Mouse (Mus musculus) embryonic fibroblast, embryonic 13.5 days (primary cell): ENCODE measurements around the gene Odf3. TPM values are rescaled to one million over a fixed set of nuclear protein-coding genes. Genes with fewer than 3 reads are reported as not detected.

ENCODE experiments used
- H3K27ac ChIP-seq: 2 replicates; pipeline ENCODE4 v1.5.1; 2012; ENCODE audit warnings: low read length, control low read depth, inconsistent platforms; ENCODE audit not compliant: insufficient read depth
- H3K4me1 ChIP-seq: 2 replicates; pipeline ENCODE4 v1.6.1; 2011; ENCODE audit warnings: low read length; ENCODE audit not compliant: control insufficient read depth, insufficient read depth
- H3K4me3 ChIP-seq: 2 replicates; pipeline ENCODE4 v1.5.1; 2011; ENCODE audit warnings: mild to moderate bottlenecking, control low read depth, low read length; ENCODE audit not compliant: insufficient read depth
- CTCF ChIP-seq: IDR thresholded peaks from 2 replicates; pipeline ENCODE4 v1.5.1; 2011; ENCODE audit warnings: mild to moderate bottlenecking, control low read depth, low read length, moderate library complexity, borderline replicate concordance; ENCODE audit not compliant: insufficient read depth
- POLR2A ChIP-seq: IDR thresholded peaks from 2 replicates; pipeline ENCODE4 v1.6.1; 2011; ENCODE audit warnings: low read depth, mild to moderate bottlenecking, control low read depth, low read length, moderate library complexity
- polyA plus RNA-seq: library from polyadenylated mRNA; stranded (reverse); fragments of >200 nt; gene quantifications from 2 replicates; pipeline ENCODE4 v1.2.4, GENCODE M21; 2011; ENCODE audit warnings: low read depth; ENCODE audit not compliant: missing spikeins, insufficient read length

Odf3 gene
- polyA plus RNA-seq, 1 experiment, result not detected

DNA sequence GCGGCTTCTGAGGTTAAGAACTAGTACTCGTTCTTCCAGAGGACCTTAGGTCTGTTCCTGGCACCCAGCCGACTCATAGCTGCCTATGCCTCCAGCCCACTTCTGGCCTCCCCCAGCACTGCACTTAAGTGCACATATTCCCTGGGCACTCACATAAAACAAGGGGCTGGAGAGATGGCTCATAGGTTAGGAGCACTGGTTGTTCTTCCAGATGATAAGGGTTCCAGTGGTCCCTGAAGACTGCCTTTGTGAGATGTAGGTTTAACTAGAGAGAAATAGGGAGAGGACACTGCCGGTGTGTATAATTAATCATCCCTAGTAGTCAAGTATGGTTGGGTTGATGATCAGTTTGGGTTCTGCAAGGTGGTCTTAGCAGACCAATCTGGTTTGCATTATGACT, 24.9 kb upstream of the Odf3 start:
- H3K27ac ChIP-seq, result no peak overlapping the region
- TF ChIP-seq CTCF (no peak), POLR2A (no peak)

GRCm38 (mm10) chr7:140828171-140828881, 19.3 kb upstream of the Odf3 start:
- no peak overlapping the region for H3K4me3 ChIP-seq
- no peak overlapping the region for H3K27ac ChIP-seq
- H3K4me1 ChIP-seq, result no peaks in the 10 kb centered on the region
- TF ChIP-seq CTCF (no peak), POLR2A (no peak)

More for the DNA sequence above, 24.9 kb upstream of the Odf3 start:
- no peak overlapping the region for H3K4me3 ChIP-seq
- no peaks in the 10 kb centered on the region for H3K4me1 ChIP-seq

DNA sequence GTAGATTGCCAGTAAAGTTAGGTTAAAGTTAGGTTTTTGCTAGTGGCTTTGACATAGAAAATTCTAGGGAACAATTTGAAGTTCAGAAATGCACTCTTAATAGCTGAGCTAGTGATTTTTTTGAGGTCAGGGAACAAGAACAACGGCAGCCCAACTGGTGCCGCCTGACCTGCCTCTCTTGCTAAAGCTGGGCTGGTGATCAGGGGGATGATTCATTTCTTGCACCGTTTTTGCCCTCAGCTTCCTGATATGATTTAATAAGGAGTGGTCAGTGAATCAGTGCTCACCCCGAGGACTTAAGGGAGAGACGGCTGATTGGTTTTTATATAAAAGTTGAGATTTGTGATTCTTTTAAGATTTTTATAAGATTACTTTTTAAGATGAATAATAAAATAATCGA, 16.2 kb upstream of the Odf3 start:
- no peaks in the 10 kb centered on the region for H3K4me1 ChIP-seq
- no peak overlapping the region for H3K27ac ChIP-seq
- TF ChIP-seq POLR2A (no peak), CTCF (no peak)
- H3K4me3 ChIP-seq, result no peak overlapping the region

- Histone ChIP-seq H3K4me3 (no peak overlapping the region), H3K27ac (no peak overlapping the region), H3K4me1 (no peaks in the 10 kb centered on the region)
- no peak for TF ChIP-seq CTCF
- TF ChIP-seq POLR2A, result no peak
Observed at GRCm38 (mm10) chr7:140833341-140833740, 14.3 kb upstream of the Odf3 start.

DNA sequence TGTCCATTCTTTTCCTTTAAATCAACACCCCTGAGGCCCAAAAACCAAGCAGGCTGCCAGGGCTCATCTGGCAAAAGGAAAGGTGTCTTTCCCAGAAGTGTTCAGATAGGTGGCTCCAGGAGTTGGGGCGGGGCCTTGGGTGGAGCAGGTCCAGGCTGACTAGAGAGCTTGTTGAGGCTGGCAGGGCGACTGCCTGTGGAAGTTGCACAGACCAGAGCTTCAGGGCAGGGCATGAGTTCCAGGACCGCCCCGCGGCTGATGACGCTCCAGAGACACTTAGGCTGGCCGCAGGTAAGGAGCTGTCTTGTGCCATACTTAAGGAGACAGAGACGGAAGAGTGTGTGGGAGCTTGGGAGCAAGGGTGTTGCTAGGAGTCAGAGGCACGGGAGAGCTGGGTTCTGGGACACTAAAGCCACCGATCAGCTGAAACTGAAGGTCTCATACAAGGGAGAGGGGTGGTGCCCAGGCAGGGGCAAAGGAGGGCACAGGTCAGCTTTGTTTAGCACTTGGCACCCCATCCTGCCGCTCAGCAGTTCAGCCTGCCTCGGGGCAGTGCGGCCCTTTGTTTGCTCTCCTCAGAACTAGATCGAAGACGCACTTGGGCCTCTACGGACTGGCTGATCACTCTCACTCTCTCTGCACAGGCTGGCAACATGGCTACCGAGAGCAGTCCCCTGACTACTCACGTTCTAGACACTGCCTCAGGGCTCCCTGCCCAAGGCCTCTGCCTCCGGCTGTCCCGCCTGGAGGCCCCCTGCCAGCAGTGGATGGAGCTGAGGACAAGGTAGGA, 12.4 kb upstream of the Odf3 start, which contains the start of gene Urah:
Gene Urah, plus strand, starts transcription at position 51 of the 790 bp plus-strand sequence.
- no peaks in the 10 kb centered on the region for H3K4me1 ChIP-seq
- H3K27ac ChIP-seq, result no peak within 1 kb of the TSS
- TF ChIP-seq CTCF, result no peak
- TF ChIP-seq POLR2A, result no peak
- no peak within 1 kb of the TSS for H3K4me3 ChIP-seq

GRCm38 (mm10) chr7:140835758-140836087, 11.9 kb upstream of the Odf3 start:
- TF ChIP-seq POLR2A (no peak), CTCF (no peak)

GRCm38 (mm10) chr7:140836243-140837115, 11.1 kb upstream of the Odf3 start:
- H3K27ac ChIP-seq, result no peak overlapping the region
- TF ChIP-seq POLR2A (no peak), CTCF (no peak)
- H3K4me3 ChIP-seq, result no peak overlapping the region
- no peaks in the 10 kb centered on the region for H3K4me1 ChIP-seq

More at GRCm38 (mm10) chr7:140835758-140836087, 11.9 kb upstream of the Odf3 start:
- Histone ChIP-seq H3K4me3 (no peak overlapping the region), H3K27ac (no peak overlapping the region), H3K4me1 (no peaks in the 10 kb centered on the region)

GRCm38 (mm10) chr7:140839556-140839955, 8.0 kb upstream of the Odf3 start:
- no peak for TF ChIP-seq CTCF
- TF ChIP-seq POLR2A, result no peak
- H3K4me1 ChIP-seq, result no peaks in the 10 kb centered on the region
- H3K4me3 ChIP-seq, result no peak overlapping the region

More at GRCm38 (mm10) chr7:140839556-140839955, 8.0 kb upstream of the Odf3 start:
- no peak overlapping the region for H3K27ac ChIP-seq
